Mouse (Mus musculus) kidney, postnatal 0 days (tissue): ENCODE measurements around the gene Il5ra. TPM values are rescaled to one million over a fixed set of nuclear protein-coding genes. Genes with fewer than 3 reads are reported as not detected.

ENCODE experiments used
- ATAC-seq: fragments of 200-750 bp; cut with Nextera tagmentation; replicated peaks from 2 replicates; pipeline ENCODE4 v1.8.0; 2017; ENCODE audit warnings: low read depth, moderate number of reproducible peaks, moderate TSS enrichment, moderate library complexity; ENCODE audit not compliant: low FRiP score
- DNase-seq: peaks from one replicate; pipeline ENCODE4 v3.0.0-alpha.2; 2016; ENCODE audit warnings: low spot score
- H3K27ac ChIP-seq: fragments of 300-500 bp; sonication (generic); 2 replicates; pipeline ENCODE4 v1.5.1; 2014; ENCODE audit warnings: mild to moderate bottlenecking
- H3K27me3 ChIP-seq: fragments of 300-500 bp; sonication (generic); 2 replicates; pipeline ENCODE4 v1.6.1; 2014; ENCODE audit warnings: low read length, mixed read lengths; ENCODE audit not compliant: insufficient read depth
- H3K36me3 ChIP-seq: fragments of 300-500 bp; sonication (generic); 2 replicates; pipeline ENCODE4 v1.6.1; 2014; ENCODE audit warnings: low read length, mixed read lengths; ENCODE audit not compliant: insufficient read depth
- H3K4me1 ChIP-seq: fragments of 300-500 bp; sonication (generic); replicated peaks from 2 replicates; pipeline ENCODE4 v1.6.1; 2014; ENCODE audit warnings: antibody characterized with exemption, low read length, mixed read lengths; ENCODE audit not compliant: insufficient read depth
- H3K4me2 ChIP-seq: fragments of 300-500 bp; sonication (generic); 2 replicates; pipeline ENCODE4 v1.6.1; 2014; ENCODE audit warnings: mild to moderate bottlenecking, low read length, moderate library complexity, mixed read lengths
- H3K4me3 ChIP-seq: fragments of 300-500 bp; sonication (generic); replicated peaks from 2 replicates; pipeline ENCODE4 v1.5.1; 2014; ENCODE audit warnings: low read depth, low read length
- H3K9ac ChIP-seq: fragments of 300-500 bp; sonication (generic); 2 replicates; pipeline ENCODE4 v1.6.1; 2014; ENCODE audit warnings: low read depth, low read length
- H3K9me3 ChIP-seq: fragments of 300-500 bp; sonication (generic); replicated peaks from 2 replicates; pipeline ENCODE4 v1.6.1; 2016; ENCODE audit warnings: low read length, inconsistent platforms, mixed read lengths
- CTCF ChIP-seq: IDR thresholded peaks from 2 replicates; pipeline ENCODE4 v1.5.1; 2016; ENCODE audit warnings: antibody characterized with exemption, low read depth, mild to moderate bottlenecking, moderate library complexity
- WGBS: fragments of 180-500 bp; shearing (Covaris S2); extraction: QIAGEN DNeasy Blood & Tissue Kit; methylation state at CpG from one replicate; pipeline ENCODE4 v1.1.7; 2014; 5-methylcytosine and 5-hydroxymethylcytosine counted together
- polyA plus RNA-seq: library from polyadenylated mRNA; unstranded; fragments of >200 nt; fragmentation: Nextera tagmentation; extraction: Ambion mirVana; gene quantifications from 2 replicates; pipeline ENCODE4 v1.2.1, GENCODE M21; 2015

Il5ra gene
- polyA plus RNA-seq, 1 experiment from 2014 or later: 0.97 TPM

DNA sequence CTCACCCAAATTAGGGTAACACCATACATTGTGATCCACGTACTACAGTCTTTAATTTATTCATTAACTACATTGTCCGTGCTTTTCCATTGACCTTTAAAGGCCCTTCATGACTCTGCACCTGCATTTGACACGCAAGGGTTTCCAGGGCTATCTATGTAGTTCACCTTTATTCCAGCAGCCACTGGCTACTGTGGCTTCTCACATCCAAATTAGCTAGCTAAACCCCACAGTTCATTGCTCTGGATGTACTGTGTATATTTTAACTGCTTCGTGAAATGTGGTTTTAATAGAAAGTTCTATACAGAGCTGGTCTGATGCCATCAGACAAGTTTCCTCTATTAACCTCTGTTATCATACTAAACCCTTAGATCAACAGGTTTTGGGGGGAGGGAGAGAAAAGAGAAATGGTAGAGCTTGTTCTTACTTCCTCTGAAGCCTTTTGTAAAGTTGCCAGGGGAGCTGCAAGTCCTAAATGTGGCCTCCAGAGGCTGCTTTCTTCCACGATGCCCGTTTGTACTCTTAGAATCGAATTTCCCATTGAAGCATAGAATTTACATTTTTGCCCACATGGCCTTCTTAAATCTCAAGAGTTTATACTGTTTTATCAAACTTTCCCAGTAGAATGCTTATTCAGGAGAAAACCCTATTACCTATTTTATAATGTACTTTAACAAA, 5.1 kb downstream of the Il5ra start:
- no peaks in the 10 kb centered on the region for H3K27me3 ChIP-seq
- H3K9me3 ChIP-seq: no peaks in the 10 kb centered on the region
- DNase-seq: no peak
- WGBS: 74% methylated on average over 7 of the region's 7 CpGs
- no peak overlapping the region for H3K9ac ChIP-seq
- no peaks in the 10 kb centered on the region for H3K4me1 ChIP-seq
- no peaks in the 10 kb centered on the region for H3K36me3 ChIP-seq
- no peak overlapping the region for H3K4me3 ChIP-seq
- H3K27ac ChIP-seq: no peak overlapping the region
- no peak for ATAC-seq
- no peak for TF ChIP-seq CTCF
- H3K4me2 ChIP-seq: no peak overlapping the region

DNA sequence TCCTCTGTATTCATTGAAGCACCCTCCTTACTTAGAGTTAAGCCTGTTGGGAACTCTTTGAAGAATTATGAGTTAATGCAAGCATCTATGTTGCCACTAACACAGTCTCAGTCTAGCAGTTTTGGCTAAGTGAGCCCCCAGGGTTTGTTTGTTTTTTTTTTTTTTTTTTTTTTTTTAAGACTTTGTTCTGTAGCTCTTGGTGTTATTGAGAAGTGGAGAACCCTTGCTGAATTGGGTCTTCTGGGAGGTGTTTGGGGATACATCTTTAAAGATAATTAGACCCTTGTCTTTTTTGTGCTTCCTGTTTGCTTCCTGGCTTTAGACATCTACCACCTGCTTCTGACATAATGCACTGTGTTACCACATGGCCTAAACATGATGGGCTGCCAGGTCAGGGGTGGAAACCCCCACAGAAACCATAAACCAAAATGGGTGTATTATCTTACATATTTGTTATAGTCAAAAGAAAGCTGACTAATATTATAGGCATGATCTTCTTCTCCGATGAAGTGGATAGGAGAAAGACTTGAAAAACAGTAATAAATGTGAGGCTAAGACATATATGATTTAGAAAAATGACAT, 8.5 kb downstream of the Il5ra start:
- no peak for ATAC-seq
- TF ChIP-seq CTCF: no peak

DNA sequence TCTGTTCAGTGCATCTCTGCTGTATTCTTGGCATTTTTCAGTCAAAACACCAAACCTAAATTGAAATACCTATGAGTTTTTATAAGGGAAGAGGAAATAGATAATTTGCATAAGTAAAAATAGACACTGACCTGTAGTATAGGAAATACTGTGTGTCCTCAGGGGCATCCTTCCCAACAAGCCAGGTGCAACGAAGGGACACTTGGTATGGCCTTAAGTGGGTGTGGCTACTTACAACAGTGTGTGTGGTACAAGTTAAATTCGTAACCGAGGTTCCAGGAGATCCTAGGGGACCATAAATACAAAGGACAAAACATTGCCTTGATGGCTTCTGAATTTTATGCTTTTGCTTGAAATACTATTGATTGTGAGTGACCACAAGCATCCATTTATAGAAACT, 10.6 kb downstream of the Il5ra start:
- 69% methylated on average over 3 of the region's 3 CpGs for WGBS
- H3K36me3 ChIP-seq: no peaks in the 10 kb centered on the region
- no peak for TF ChIP-seq CTCF
- H3K9me3 ChIP-seq: no peaks in the 10 kb centered on the region
- no peak for ATAC-seq
- no peak overlapping the region for H3K4me3 ChIP-seq
- no peaks in the 10 kb centered on the region for H3K4me1 ChIP-seq
- H3K4me2 ChIP-seq: no peak overlapping the region
- no peak for DNase-seq
- no peaks in the 10 kb centered on the region for H3K27me3 ChIP-seq
- no peak overlapping the region for H3K9ac ChIP-seq
- H3K27ac ChIP-seq: no peak overlapping the region

More for the DNA sequence above, 8.5 kb downstream of the Il5ra start:
- Histone ChIP-seq H3K27ac (no peak overlapping the region), H3K4me2 (no peak overlapping the region), H3K27me3 (no peaks in the 10 kb centered on the region), H3K9ac (no peak overlapping the region), H3K4me1 (no peaks in the 10 kb centered on the region), H3K9me3 (no peaks in the 10 kb centered on the region), H3K4me3 (no peak overlapping the region), H3K36me3 (no peaks in the 10 kb centered on the region)
- no peak for DNase-seq
- 83% methylated on average over 1 of the region's 1 CpGs for WGBS

DNA sequence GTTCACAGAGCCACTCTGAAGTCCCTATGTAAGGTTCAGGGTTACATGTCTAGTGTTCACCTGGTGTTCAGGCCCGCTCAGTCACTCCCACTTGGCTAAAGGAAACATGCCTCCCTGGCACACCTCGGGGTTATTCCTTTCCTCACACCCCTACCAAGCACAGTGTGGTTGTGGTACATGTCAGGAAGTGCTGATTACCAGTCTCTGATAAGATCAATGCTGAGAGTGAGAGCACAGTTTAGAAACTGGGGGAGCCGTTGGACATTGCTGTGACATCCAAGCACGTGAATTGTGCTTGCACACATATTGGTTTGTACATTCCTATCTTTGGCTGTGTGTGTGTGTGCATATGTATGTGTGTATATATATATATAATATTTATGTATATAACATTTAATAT, 16.3 kb downstream of the Il5ra start:
- ATAC-seq (no peak), DNase-seq (no peak)
- H3K4me1 ChIP-seq: no peaks in the 10 kb centered on the region
- H3K4me2 ChIP-seq: no peak overlapping the region
- no peak overlapping the region for H3K9ac ChIP-seq
- H3K9me3 ChIP-seq: no peaks in the 10 kb centered on the region
- no peak overlapping the region for H3K27ac ChIP-seq
- H3K27me3 ChIP-seq: no peaks in the 10 kb centered on the region
- TF ChIP-seq CTCF: no peak
- 72% methylated on average over 4 of the region's 4 CpGs for WGBS
- no peak overlapping the region for H3K4me3 ChIP-seq
- H3K36me3 ChIP-seq: no peaks in the 10 kb centered on the region

DNA sequence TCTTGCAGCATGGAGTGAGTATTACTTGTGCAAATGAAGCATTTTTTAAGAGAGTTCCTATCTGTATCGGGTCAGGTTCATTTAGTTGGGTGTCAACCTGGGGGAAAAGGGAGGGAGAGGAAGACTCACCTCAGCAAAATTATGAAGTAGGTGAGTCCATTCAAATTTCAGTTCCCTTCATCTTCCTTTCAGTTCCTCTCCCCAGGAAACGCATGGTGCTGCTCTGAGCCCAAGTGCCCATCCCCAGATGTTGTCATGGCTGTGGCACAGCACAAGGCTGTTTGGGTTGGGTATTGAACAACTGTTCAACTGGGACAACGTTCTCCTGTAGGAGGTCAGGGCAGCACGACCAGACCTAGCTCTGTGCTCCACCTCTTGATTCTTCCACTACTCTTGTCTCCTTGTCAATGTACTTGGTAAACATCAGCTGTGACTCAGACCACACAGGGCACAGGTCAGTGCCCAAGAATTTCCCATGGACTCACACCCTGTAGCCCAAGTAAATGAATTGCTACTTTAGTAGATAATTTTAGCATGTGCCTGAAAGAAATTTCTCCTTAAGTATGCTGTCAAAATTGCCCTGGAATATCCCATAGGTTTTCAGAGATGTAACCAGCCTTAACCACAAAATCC, 19.0 kb downstream of the Il5ra start:
- no peak overlapping the region for H3K27ac ChIP-seq
- no peak overlapping the region for H3K4me2 ChIP-seq
- H3K4me3 ChIP-seq: no peak overlapping the region
- ATAC-seq: peak; percentile 91
- peak; percentile 5 for DNase-seq
- 72% methylated on average over 4 of the region's 4 CpGs for WGBS
- H3K36me3 ChIP-seq: no peaks in the 10 kb centered on the region
- no peaks in the 10 kb centered on the region for H3K4me1 ChIP-seq
- no peak overlapping the region for H3K9ac ChIP-seq
- H3K9me3 ChIP-seq: no peaks in the 10 kb centered on the region
- TF ChIP-seq CTCF: no peak
- H3K27me3 ChIP-seq: no peaks in the 10 kb centered on the region

DNA sequence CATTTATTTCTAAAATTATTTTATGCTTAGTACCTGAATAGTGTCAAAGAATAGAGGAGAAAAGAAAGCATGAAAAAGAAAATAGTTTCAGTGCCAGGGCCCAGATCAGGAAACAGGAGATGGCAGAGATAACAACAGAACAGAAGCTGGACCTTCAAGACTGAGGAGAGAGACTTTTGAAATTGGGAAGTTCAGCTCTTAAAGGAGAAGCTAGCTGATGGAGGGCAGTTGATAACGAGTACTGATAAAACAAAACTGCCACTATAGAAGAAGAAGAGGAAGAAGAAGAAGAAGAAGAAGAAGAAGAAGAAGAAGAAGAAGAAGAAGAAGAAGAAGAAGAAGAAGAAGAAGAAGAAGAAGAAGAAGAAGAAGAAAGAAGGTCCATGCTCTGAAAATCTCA, 21.1 kb downstream of the Il5ra start:
- ATAC-seq (no peak), DNase-seq (no peak)
- no peaks in the 10 kb centered on the region for H3K4me1 ChIP-seq
- no peak overlapping the region for H3K9ac ChIP-seq
- 63% methylated on average over 1 of the region's 1 CpGs for WGBS
- no peak overlapping the region for H3K4me3 ChIP-seq
- TF ChIP-seq CTCF: no peak
- H3K36me3 ChIP-seq: no peaks in the 10 kb centered on the region
- no peaks in the 10 kb centered on the region for H3K9me3 ChIP-seq
- H3K4me2 ChIP-seq: no peak overlapping the region
- no peaks in the 10 kb centered on the region for H3K27me3 ChIP-seq
- H3K27ac ChIP-seq: no peak overlapping the region
